Mouse (Mus musculus) lung, postnatal 0 days (tissue): ENCODE data around the gene Nmbr. TPM values are rescaled to one million over a fixed set of nuclear protein-coding genes. Genes with fewer than 3 reads are reported as not detected.

Experiments
- ATAC-seq: fragments of 200-750 bp; cut with Nextera tagmentation; 2 replicates; pipeline ENCODE4 v1.8.0; 2017; ENCODE audit warnings: moderate library complexity
- DNase-seq: peaks from one replicate; pipeline ENCODE4 v3.0.0-alpha.2; 2016; ENCODE audit warnings: low spot score
- H3K27ac ChIP-seq: fragments of 300-500 bp; sonication (generic); 2 replicates; pipeline ENCODE4 v1.5.1; 2014; ENCODE audit warnings: antibody characterized with exemption, mild to moderate bottlenecking, low read length, mixed read lengths
- H3K27me3 ChIP-seq: fragments of 300-500 bp; sonication (generic); replicated peaks from 2 replicates; pipeline ENCODE4 v1.6.1; 2014; ENCODE audit warnings: low read length, mixed read lengths; ENCODE audit not compliant: insufficient read depth
- H3K36me3 ChIP-seq: fragments of 300-500 bp; sonication (generic); 2 replicates; pipeline ENCODE4 v1.6.1; 2014; ENCODE audit warnings: low read length, mixed read lengths; ENCODE audit not compliant: insufficient read depth
- H3K4me1 ChIP-seq: fragments of 300-500 bp; sonication (generic); 2 replicates; pipeline ENCODE4 v1.6.1; 2014; ENCODE audit warnings: antibody characterized with exemption, low read depth, low read length, mixed read lengths; ENCODE audit not compliant: insufficient read depth
- H3K4me2 ChIP-seq: fragments of 300-500 bp; sonication (generic); replicated peaks from 2 replicates; pipeline ENCODE4 v1.6.1; 2014; ENCODE audit warnings: low read depth, mild to moderate bottlenecking, low read length, moderate library complexity, mixed read lengths
- H3K4me3 ChIP-seq: fragments of 300-500 bp; sonication (generic); 2 replicates; pipeline ENCODE4 v1.5.1; 2014; ENCODE audit warnings: low read depth, low read length
- H3K9ac ChIP-seq: fragments of 300-500 bp; sonication (generic); replicated peaks from 2 replicates; pipeline ENCODE4 v1.6.1; 2014; ENCODE audit warnings: low read depth, mild to moderate bottlenecking
- H3K9me3 ChIP-seq: fragments of 300-500 bp; sonication (generic); 2 replicates; pipeline ENCODE4 v1.6.1; 2016; ENCODE audit warnings: low read length, mixed read lengths
- CTCF ChIP-seq: IDR thresholded peaks from 2 replicates; pipeline ENCODE4 v1.5.1; 2016; ENCODE audit warnings: antibody characterized with exemption, mild to moderate bottlenecking
- EP300 ChIP-seq: IDR thresholded peaks from 2 replicates; pipeline ENCODE4 v1.6.1; 2016; ENCODE audit warnings: antibody characterized with exemption, mild to moderate bottlenecking, control low read depth
- WGBS: fragments of 180-500 bp; shearing (Covaris S2); extraction: QIAGEN DNeasy Blood & Tissue Kit; methylation state at CpG from one replicate; pipeline ENCODE4 v1.1.7; 2014; 5-methylcytosine and 5-hydroxymethylcytosine counted together
- polyA plus RNA-seq: library from polyadenylated mRNA; unstranded; fragments of >200 nt; fragmentation: Nextera tagmentation; extraction: Ambion mirVana; gene quantifications from 2 replicates; pipeline ENCODE4 v1.2.1, GENCODE M21; 2015

Gene Nmbr
- polyA plus RNA-seq, 1 experiment from 2014 or later: not detected

DNA sequence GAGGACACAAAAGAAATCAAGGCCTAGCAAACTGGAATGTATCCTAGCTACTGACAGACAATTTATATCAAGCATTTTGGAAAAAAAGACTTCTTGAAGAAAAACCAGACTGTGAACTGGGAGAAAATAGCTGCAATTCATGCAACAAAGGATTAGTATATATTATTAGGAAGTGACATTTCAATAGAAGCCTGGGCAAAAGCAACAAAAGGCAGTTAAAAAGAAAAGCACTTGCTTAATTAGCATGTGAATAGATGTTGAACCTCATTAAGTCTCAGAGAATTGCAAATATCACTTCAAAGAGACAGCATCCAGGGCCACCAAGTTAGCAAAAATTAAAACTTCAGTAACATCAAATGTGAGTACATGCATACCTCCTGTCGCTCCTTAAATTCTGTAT lies 2.2 kb upstream of the Nmbr start:
- Histone ChIP-seq H3K4me2 (no peak overlapping the region), H3K9me3 (no peaks in the 10 kb centered on the region), H3K4me1 (no peaks in the 10 kb centered on the region; the same call in 1 of the 2 replicates), H3K9ac (no peak overlapping the region), H3K36me3 (no peaks in the 10 kb centered on the region), H3K27me3 (no peaks in the 10 kb centered on the region), H3K4me3 (no peak overlapping the region), H3K27ac (no peak overlapping the region)
- TF ChIP-seq EP300 (no peak), CTCF (no peak)
- 79% methylated on average over 1 of the region's 1 CpGs for WGBS
- DNase-seq: no peak
- ATAC-seq: no peak

DNA sequence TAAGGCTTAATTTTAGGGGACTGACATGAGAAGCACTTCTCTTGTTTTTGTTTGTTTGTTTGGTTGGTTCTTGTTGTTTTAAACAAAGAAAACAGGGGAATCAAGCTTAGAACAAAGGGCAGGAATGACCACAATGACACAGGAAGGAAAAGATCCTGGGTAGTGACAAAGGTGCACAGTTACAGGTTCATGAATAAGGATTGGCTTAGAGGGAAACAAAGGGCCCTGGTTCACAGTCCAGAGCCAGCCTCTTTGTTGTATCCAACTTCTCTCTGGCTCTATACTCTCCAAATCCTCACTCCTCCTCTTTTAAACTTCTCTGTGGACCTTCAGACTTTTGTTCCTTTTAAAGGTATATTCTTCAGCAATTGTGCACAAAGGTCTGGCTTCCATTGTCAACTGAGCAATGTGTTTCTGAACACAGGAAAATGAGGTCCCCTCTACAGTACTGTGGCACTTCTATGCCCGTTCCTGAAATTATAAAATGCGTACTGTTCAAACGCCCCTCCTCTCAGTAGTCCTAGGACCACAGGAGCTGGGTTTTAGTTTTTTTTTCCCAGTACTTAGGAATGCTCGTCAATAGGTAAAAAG lies 1.5 kb upstream of the Nmbr start:
- Histone ChIP-seq H3K4me2 (peak overlapping the region; percentile 60; the same call in 1 of the 2 replicates), H3K4me3 (no peak overlapping the region), H3K9me3 (no peaks in the 10 kb centered on the region), H3K4me1 (no peaks in the 10 kb centered on the region; the same call in 1 of the 2 replicates), H3K27ac (no peak overlapping the region), H3K36me3 (no peaks in the 10 kb centered on the region), H3K27me3 (no peaks in the 10 kb centered on the region), H3K9ac (no peak overlapping the region)
- 61% methylated on average over 4 of the region's 4 CpGs for WGBS
- no peak for DNase-seq
- TF ChIP-seq EP300 (no peak), CTCF (no peak)
- ATAC-seq: no peak

DNA sequence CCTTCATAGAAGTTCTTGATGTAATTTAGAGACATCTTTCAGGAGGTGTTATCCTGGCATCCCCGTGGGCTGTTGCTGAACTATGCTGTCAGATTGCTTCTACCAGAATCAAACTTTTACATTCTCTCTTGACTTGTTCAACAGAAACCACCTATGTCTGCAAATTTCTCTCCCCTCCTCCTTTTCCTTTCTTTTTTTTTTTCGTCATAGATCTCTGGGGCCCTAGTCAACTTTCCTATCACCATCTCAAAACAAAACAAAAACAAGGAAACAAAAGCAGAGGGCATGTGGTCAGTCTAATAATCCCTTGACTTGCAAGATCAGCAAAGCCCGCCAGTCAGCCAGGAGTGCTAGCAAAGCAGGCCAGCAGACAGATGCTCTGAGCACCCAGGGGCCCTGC lies 12.7 kb downstream of the Nmbr start, which contains the start of gene Gje1:
Gje1 (minus strand) TSS at position 101 of the 400 bp plus-strand sequence.
- no peak within 1 kb of the TSS for H3K4me3 ChIP-seq
- no peak within 1 kb of the TSS for H3K27ac ChIP-seq
- no peak within 1 kb of the TSS for H3K9ac ChIP-seq
- no peak for TF ChIP-seq EP300
- no peak for TF ChIP-seq CTCF
- no peaks in the 10 kb centered on the region for H3K27me3 ChIP-seq
- ATAC-seq (no peak), DNase-seq (no peak)
- 64% methylated on average over 3 of the region's 3 CpGs for WGBS
- no peaks in the 10 kb centered on the region for H3K4me1 ChIP-seq
- H3K36me3 ChIP-seq: no peaks in the 10 kb centered on the region
- no peaks in the 10 kb centered on the region for H3K9me3 ChIP-seq
- no peak within 1 kb of the TSS for H3K4me2 ChIP-seq

DNA sequence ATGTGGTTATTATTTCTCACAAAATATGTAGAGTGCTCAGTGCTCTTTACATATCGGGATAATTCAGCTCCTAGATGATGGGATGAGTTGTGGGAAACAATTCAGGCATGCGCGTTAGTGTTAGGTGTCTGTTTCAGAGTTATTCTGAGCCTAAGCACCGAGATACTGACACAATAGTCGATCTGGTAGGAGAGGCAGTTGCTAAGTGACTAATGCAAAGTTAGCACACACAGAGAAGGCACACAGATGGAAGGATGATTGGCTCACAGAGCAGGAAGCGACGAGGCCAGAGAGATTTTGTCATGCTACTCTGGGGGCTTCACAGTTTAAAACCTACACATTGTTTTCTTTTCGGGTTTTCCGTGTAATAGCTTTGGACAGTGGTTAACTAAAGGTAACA lies 20.3 kb downstream of the Nmbr start:
- H3K27me3 ChIP-seq: no peaks in the 10 kb centered on the region
- no peak overlapping the region for H3K4me2 ChIP-seq
- 60% methylated on average over 9 of the region's 9 CpGs for WGBS
- no peaks in the 10 kb centered on the region for H3K4me1 ChIP-seq
- H3K9me3 ChIP-seq: no peaks in the 10 kb centered on the region
- no peak overlapping the region for H3K9ac ChIP-seq
- TF ChIP-seq EP300 (no peak), CTCF (no peak)
- H3K36me3 ChIP-seq: no peaks in the 10 kb centered on the region
- DNase-seq (no peak), ATAC-seq (no peak)
- H3K27ac ChIP-seq: no peak overlapping the region
- H3K4me3 ChIP-seq: no peak overlapping the region

DNA sequence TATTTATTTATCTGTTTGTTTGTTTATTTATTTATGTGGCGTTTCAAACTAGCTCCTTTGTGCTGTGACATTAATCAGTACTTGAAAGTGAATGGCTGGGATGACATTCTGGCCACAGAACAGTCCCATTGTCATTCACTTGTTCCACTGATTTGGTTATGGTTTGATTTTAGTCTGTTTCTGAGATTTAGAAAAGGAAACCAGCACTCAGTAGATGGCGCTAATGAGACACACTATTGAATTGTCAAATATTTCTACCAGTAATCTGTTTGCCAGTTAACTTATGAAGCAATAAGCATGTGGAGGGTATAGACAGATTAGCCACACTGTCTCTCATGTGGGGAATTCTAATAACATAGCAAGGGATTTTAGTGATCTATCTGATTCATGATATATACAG lies 28.9 kb downstream of the Nmbr start:
- H3K27ac ChIP-seq: no peak overlapping the region
- TF ChIP-seq CTCF (peak; percentile 64), EP300 (no peak)
- no peak overlapping the region for H3K4me2 ChIP-seq
- ATAC-seq (no peak), DNase-seq (peak; percentile 66)
- H3K27me3 ChIP-seq: no peaks in the 10 kb centered on the region
- H3K4me1 ChIP-seq: no peaks in the 10 kb centered on the region
- 4% methylated on average over 2 of the region's 2 CpGs for WGBS
- no peaks in the 10 kb centered on the region for H3K36me3 ChIP-seq
- no peak overlapping the region for H3K4me3 ChIP-seq
- H3K9me3 ChIP-seq: no peaks in the 10 kb centered on the region
- no peak overlapping the region for H3K9ac ChIP-seq

DNA sequence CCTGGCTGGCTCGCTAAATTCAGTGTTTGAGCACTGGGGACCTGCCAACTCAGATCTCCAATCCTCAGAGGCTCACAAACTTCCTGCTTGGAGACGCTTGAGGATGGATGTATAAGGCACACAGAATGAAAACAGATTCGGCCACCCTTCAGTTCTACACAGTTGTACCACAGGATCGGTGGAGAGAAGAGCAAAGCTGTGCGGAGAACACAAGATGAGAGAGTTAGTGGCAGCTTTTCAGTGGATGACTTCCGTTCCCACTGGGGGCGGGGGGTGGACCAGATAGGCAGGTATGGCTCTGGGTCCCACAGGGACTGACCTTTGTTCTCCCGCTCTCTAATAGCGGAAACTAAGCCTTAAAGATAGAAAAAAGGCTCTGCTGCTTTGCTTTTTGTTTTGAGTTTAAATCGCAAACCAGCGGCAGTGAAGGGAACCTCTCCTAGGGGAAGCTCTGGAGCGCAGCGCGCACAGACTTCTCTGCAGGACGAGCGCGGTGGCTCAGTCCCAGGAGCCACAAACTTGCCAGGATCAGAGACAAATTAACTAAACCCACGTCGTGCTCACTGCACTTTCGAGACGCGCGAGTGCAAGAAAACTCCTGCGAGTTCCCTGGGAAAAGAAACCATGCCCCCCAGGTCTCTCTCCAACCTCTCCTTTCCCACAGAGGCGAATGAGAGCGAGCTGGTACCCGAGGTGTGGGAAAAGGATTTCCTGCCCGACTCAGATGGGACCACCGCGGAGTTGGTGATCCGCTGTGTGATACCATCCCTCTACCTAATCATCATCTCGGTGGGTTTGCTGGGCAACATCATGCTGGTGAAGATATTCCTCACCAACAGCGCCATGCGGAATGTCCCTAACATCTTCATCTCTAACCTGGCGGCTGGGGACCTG lies 54.5 kb downstream of the Nmbr start:
- Histone ChIP-seq H3K36me3 (no peaks in the 10 kb centered on the region), H3K9ac (no peak overlapping the region), H3K4me2 (peak overlapping the region; percentile 54), H3K9me3 (no peaks in the 10 kb centered on the region), H3K27ac (no peak overlapping the region), H3K4me3 (peak overlapping the region; percentile 24), H3K27me3 (no peaks in the 10 kb centered on the region), H3K4me1 (no peaks in the 10 kb centered on the region)
- ATAC-seq (no peak), DNase-seq (no peak)
- no peak for TF ChIP-seq EP300
- no peak for TF ChIP-seq CTCF
- 2% methylated on average over 35 of the region's 35 CpGs for WGBS
